Mouse (Mus musculus): Measurements from ENCODE around the gene Cxcr1.

Gene Cxcr1

DNA sequence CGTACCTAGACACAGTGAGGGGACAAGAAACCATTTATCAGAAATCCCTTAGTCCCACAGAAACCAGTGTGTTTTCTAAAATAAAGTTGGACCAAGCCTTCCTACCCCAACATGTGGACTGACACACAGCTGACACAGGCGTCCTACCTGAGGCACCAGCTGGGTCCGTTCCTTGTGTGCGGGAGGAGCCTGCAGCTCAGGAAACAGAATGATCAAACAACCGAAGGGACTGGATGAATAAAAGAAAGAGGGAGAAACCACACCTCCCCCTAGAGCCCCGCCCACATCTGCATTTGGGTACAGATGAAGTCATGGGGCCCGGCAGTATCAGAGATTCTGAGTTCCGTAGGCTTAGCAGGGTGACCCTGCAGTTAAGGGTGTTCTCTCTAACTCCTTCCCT is at the start of gene Cxcr1:
Gene Cxcr1 (minus strand): TSS at position 187 of the 400 bp plus-strand sequence.
- in situ Hi-C loops (cut with MboI, MseI) = no loop called here

DNA sequence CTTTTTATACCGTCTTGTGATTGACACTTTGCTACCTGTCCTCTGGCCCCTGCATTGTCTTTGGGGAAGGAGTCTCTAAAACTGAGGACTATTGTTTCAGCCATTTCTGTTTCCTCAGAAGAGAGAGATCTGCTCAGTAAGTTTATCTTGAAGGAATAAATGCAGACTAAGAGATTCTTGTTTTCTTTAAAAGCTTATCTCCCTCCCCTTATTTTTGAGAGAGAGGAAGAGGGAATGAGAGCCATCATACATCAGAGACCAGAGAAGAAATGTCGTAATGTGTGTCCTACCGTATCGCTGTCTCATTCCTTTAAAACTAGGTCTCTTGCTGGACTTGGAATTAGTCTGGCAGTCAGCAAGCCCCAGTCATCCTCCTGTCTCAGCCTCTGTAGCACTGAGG is 46.4 kb upstream of the Cxcr1 start:
- in situ Hi-C loops (cut with MboI, MseI) = loop anchor here in 1 of 2 experiments (10.0 kb wide), 1 partner anchor 904 kb away; the partner anchor contains the start of genes Cnppd1 and Retreg2

DNA sequence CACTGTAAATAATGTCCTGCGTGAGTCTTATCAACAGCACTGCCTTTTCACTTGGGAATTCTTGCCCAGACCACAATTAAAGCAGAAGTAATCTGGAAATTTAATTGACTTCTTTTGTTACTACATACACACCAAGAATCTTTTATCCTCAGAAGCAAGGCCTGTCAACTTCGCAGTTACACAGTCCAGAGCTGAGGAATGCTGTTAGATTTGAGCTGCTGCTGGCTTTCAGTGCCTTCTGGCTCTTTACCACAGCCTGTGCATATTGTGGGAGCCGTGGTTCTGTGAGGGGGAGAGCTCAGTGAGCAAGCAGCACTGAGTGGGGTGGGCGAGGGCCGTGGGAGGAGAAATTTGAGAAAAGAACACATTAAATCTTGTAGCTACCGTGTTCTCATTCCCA is 45.9 kb upstream of the Cxcr1 start:
- in situ Hi-C loops (cut with MboI, MseI) = loop anchor here in 1 of 2 experiments (10.0 kb wide), 1 partner anchor 904 kb away; the partner anchor contains the start of genes Cnppd1 and Retreg2

DNA sequence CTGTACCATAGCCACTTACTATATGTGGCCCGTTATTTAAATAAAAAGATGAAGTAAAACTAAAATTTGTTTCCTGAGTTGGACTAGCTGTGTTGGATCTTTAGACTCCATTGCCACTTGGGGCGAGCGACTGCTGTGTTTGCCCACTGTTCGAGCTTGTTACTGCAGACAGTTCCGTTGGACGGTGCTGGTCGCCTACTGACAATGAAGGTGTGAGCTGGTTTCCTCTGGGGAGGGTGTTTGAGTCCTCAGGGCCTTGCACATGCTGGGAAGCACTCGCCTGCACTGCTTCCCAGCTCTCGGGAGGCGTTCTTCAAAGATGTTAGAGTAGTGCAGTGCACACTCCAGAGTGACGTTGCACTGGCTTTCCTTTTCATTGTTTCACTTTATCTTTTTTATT is 45.2 kb upstream of the Cxcr1 start:
- in situ Hi-C loops (cut with MboI, MseI) = loop anchor here (5.0 to 10.0 kb wide), 2 partner anchors 37 to 905 kb away; partner anchors contain the start of genes Cnppd1 (in 1 of the 2) and Retreg2 (in 1 of the 2)

DNA sequence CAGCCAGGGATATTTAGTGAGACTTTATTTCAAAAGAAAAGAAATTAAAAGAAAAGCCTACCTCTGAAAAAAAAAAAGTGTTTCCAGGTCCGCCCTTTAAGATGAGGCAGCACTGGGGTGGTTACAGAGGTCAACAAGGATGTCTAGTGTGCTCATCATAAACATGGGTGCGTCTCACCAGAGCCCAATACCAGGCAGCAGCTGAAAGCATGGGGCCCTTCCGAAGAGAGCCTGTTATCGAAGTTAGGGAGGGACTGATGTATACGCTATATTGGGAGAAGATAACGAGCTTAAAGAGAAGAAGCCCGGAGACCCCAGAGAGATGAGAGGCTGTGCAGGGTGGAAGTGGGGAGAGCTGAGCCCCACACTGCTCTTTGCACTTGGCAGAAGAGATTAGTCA is 44.7 kb upstream of the Cxcr1 start:
- in situ Hi-C loops (cut with MboI, MseI) = loop anchor here in 1 of 2 experiments (5.0 kb wide), 1 partner anchor 37 kb away; no protein-coding TSS in a partner anchor

DNA sequence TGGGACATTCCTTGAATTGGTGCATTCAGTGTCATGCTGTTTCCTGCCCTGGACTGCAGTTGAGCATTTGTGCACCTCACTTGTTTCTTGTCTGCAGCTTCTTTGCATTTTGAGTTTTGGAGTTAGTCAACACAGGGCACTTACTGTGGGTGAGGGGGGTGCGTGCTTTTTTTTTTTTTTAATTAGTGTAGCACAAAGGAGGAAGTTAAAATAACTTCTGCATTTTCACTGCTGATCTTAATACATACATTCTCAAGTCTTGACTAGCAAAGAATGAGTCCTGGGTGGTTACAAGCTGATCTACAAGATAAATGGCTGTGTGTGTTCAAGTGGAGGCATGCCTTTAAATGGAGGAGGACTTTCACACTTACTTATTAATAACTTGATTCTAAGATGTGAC is 43.7 kb upstream of the Cxcr1 start:
- in situ Hi-C loops (cut with MboI, MseI) = loop anchor here in 1 of 2 experiments (5.0 kb wide), 1 partner anchor 36 kb away; no protein-coding TSS in a partner anchor

DNA sequence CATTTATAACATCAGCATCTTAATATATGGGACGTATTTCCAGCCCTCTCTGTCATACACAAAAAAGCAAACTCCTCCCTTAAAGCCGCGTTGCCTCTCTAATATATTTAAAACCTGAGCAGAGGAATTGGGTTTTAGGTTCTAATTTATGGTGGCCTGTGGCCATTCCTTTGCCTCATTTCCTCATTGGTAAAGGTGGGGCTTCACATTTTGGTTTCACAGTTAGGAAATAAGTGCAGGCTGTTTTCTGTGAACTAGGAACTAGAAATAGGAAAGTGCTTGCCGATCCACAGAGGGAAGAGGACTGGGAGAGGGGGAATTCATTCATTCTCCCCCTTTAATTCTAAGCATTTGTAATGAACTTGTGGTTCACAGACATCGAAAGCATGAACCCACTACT is 43.2 kb upstream of the Cxcr1 start:
- in situ Hi-C loops (cut with MboI, MseI) = loop anchor here in 1 of 2 experiments (5.0 kb wide), 1 partner anchor 35 kb away; no protein-coding TSS in a partner anchor

DNA sequence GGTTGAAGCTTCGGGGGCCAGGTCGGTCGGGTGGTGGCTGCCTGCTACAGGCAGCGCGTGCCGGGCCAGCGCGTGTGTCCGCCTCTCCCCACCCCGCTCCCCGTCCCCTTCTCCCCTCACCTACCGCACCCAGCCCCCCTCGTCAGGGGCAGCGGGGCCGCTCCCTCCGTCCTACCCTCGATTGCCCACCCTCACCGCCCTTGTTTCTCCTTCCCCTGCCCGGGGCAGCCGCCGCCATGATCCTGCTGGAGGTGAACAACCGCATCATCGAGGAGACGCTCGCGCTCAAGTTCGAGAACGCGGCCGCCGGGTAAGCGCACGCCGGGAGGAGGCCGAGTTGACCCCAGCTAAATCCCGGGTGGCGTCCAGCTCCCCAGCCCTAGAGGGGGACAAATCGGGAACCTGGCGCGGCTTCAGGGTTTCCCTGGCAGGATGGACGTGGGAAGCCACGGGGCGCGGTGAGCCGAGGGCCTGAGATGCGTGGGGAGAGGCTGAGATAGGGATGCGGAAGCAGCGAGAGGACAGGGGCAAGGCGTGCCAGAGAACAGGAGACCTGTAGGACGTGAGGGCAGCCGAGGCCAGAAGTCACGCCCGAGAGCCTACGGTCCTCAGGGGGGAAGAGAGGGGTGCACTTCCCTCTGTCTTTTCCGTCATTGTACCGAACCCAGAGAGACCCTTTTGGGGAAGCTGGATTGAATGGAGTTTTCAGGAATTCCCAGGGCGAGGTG is 42.3 kb upstream of the Cxcr1 start:
- in situ Hi-C loops (cut with MboI, MseI) = loop anchor here in 1 of 2 experiments (5.0 kb wide), 1 partner anchor 34 kb away; no protein-coding TSS in a partner anchor

DNA sequence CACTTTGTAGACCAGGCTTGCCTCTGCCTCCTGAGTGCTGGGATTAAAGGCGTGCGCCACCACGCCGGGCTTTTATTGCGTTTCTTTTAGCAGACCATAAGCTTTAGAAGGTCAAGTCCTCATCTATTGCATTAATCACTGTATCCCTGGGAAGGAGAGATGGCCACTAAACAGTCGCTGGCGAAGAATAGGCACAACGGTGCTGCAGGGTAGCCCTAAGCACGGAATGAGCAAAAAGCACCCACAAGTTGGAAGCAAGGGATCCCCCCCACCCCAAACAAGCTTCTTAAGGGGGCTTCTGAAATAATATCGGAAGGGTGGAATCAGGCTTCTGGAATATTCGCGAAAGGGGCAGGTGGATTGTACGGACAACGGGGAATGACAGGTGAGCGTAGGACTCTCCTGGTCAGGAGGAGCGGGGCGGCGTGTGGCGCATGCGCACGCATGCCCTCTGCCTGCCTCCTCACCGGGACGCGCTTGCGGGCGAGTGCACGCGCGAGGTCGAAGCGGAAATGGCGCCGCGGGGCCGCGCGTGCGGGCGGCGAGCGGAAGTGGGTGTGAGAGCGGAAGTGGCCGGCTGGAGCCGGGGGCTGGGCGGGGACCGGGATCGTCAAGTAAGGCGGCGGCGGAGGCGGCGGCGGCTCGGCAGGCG is 41.6 kb upstream of the Cxcr1 start, which contains the start of gene Arpc2:
Gene Arpc2 (plus strand): TSS at position 147 of the 652 bp plus-strand sequence.
- in situ Hi-C loops (cut with MboI, MseI) = loop anchor here in 1 of 2 experiments (5.0 kb wide), 1 partner anchor 34 kb away; no protein-coding TSS in a partner anchor

DNA sequence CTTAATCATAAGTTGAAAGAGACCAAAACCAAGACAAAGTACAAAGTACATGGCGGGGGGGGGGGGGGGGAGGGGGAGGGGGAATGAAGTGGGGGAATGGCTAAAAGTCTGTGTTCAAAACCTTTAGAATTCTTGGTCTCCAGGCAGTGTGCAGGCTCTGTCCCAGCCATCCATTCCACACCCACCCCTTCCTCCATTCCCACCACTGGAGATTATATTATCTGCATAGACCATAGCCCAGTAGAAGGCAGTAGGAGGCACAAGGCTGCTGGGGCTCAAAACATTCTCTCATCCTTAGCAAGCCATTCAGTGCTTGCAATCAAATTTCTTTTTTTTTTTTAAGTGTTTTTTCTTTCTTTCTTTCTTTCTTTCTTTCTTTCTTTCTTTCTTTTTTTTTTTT is 36.6 kb upstream of the Cxcr1 start:
- in situ Hi-C loops (cut with MboI, MseI) = no loop called here

DNA sequence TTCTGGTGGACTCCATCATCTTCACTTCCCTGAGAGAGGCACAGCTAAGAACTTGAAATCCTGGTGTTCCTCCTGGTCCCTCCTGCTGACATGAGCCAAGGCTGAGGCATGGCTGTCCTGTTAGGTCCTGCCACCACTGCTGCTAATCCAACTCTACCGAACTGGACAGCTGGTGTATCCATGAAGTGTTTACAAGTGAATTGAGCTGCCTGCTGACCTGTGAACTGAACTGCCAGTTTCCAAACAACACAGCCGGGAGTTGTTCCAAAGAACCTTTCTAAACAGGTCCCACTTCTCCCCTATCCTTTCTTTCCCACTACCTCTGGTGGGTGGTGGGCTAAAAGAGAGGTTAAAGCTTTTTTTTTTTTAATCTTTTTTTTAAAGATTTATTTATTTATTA is 35.5 kb upstream of the Cxcr1 start:
- in situ Hi-C loops (cut with MboI, MseI) = no loop called here

DNA sequence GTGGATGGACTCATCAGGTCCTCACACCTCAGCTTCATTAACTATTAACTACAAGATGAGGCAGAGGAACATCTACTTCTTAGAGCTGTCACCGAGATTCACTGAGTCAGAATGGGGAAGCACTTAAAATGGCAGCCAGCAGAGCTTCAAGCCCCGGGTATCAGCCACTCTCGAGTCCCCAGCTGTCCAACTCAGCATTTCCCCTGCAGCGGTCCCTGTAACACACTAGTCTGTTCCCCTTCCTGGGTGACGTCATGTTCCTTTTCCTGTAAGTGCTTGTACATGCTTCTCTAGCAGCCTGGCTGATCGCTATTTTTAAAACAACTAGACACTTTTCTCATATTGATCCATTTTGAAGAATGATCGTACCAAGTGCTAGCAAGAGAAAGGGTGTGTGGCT is 32.9 kb upstream of the Cxcr1 start:
- in situ Hi-C loops (cut with MboI, MseI) = no loop called here

DNA sequence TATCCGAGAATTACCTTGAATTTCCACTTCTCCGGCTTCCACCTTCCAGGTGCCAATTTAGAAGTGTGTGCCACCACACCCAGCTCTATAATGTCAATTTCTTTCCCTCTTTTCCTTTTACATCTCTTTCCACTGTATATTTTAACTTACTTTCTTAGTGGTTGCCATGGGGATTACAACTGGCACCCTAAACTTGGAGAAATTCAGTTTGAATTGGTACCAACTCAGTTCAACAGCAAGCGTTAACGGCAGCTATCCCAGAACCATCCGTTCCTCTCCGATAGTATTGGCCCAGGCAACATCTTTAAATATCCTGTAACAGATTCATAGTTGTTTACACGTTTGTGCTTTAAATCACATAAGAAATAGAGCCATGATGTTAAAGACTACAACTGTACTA is 25.5 kb upstream of the Cxcr1 start:
- in situ Hi-C loops (cut with MboI, MseI) = no loop called here

DNA sequence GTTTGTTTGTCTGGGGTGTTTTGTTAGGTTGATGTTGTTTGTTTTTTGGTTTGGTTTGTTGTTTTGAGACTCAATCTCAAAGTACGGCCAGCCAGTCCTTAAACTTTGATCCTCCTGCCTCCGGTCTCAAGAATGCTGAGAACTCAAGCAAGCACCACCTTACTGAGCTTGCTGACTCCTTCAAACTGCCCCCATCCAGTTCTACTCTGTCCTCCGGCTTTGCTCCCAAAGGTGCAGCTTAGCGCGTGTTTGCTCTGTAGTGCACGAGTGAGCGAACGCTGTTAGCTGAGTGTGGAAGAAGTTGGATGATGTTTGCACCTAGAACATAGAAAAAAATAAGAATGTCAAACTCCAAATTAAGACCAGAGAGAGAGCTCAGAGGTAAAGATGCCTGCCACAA is 14.5 kb upstream of the Cxcr1 start:
- in situ Hi-C loops (cut with MboI, MseI) = loop anchor here in 1 of 2 experiments (5.0 kb wide), 1 partner anchor 178 kb away; no protein-coding TSS in a partner anchor

DNA sequence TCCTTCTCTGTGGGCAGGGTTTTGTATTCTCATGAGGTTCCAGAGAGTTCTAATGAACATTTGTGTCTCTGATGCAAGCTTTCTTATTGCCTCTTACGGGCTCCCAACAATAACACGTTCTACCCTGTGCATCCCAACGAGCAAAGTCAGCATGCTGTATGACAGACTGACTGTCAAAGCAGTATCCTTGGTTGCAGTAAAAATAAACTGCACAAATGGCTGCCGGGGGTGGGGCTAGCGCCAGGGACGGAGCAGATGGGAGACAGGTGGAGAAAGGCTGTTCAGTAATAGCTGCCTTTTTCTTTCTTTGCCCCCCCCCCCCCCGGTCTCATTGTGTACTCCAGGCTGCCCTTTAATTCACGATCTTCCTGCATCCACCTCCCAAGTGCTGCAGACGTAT is 13.5 kb upstream of the Cxcr1 start:
- in situ Hi-C loops (cut with MboI, MseI) = loop anchor here in 1 of 2 experiments (5.0 kb wide), 1 partner anchor 179 kb away; no protein-coding TSS in a partner anchor

DNA sequence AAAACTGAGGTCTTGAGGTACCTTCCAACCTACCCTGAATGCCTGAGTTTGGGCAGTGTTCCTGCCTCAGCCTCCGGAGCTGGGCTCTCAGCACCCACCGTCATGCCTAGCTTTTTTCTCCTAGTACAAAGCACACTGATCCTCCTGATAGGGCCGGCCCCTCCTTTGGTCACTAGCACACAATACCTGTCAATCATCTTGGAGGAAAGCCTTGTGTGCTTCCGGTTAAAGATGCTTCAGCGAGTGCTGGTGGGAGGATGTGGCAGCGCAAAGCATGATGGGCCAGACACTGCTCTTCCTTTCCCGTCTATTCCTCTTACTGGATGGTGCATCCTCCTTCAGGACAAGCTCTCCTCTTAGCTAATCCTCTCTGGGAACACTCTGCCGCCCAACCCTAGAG is 12.2 kb upstream of the Cxcr1 start:
- in situ Hi-C loops (cut with MboI, MseI) = loop anchor here in 1 of 2 experiments (5.0 kb wide), 1 partner anchor 181 kb away; no protein-coding TSS in a partner anchor

DNA sequence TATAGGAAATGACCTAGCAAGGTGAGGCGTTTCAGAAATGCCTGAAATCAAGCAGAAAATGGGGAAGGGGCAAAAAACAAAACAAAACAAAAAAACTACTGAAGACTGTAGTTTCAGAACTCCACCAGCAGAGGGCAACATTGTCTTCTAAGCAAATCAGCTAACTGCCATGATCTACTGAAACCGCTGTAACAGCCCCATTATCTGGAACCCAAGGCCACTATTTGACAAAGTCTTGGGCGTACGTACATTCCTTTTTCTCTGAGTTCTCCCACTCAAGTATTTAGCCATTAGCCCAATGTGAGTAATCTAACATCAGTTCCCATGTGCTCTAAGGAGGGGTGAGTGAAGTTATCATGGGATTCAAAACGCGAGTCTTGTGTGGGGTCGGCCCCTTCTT is 11.4 kb upstream of the Cxcr1 start:
- in situ Hi-C loops (cut with MboI, MseI) = loop anchor here in 1 of 2 experiments (5.0 kb wide), 1 partner anchor 181 kb away; no protein-coding TSS in a partner anchor

DNA sequence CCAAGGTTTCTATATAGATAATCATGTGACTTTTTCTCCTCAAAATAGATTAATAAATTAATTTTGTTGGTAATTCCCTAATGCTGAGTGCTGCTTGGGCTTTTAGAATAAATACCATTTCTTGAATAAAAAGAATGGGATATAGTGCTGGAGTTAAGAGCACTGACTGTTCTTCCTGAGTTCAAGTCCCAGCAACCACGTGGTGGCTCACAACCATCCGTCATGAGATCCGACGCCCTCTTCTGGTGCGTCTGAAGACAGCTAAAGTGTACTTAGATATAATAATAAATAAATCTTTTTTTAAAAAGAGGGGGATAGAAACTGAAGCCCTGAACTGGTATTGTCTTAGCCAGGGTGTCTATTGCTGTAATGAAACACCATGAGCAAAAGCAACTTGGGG is 9.0 kb upstream of the Cxcr1 start:
- in situ Hi-C loops (cut with MboI, MseI) = loop anchor here in 1 of 2 experiments (5.0 kb wide), 1 partner anchor 34 kb away; the partner anchor contains the start of gene Arpc2

DNA sequence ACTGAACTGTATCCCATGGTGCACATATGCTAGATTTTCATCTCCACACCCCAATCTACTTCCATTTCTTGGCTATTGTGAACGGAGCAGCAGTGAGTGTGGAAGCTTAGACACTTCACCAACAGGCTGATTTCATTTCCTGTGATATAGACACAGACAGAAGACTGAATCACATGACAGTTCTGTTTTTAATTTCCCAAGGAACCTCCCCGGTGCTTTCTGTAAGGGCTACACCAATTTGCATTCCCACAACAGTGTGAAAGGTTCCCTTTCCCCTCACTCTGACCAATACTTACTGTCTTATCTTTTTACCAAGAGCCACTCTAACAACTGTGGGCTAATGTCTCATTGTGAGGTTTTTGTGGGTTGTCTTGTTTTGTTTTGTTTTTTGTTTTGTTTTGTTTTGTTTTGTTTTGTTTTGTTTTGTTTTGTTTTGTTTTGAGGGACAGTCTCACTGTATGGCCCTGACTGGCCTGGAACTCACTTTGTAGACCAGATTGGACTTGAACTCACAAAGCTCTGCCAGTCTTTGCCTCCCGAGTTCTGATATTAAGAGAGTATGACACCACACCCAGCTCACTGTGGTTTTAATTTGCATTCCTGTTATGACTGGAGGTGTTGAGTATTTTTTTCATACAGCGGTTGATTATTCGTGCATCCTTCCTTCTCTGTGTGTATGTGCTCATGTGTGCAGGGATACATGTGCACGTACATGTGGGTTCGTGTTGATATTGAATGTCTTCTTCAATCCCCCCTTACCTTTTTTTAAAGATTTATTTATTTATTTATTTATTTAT is 6.8 kb upstream of the Cxcr1 start:
- in situ Hi-C loops (cut with MboI, MseI) = loop anchor here in 1 of 2 experiments (5.0 kb wide), 1 partner anchor 36 kb away; the partner anchor contains the start of gene Arpc2

DNA sequence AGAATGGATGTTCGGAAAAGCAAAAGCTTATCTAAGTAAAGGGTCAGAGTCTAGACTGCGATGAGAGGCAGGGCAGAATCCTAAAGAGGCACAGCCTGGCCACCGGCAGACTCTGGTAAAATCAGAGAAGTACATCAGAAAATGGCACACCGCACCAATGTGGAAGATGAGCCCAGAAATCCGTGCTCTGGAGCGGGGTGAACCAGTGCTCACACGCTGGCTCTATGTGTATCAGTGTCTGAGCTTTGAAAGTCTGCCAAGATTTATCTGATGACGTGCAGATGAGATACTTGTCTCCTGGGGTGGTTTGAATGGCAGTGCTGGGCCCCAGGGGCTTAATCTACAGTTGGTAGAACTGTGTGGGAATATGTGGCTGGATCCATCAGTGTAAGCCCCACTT is 4.6 kb upstream of the Cxcr1 start:
- in situ Hi-C loops (cut with MboI, MseI) = no loop called here

Measured in T-helper 17 cell (primary cell).